Mouse (Mus musculus): Measurements from ENCODE around the gene Gsto2.
"Not testable (repeated sequence)": the region's sequence is repeated elsewhere in the genome, so short reads cannot be mapped to it uniquely, and the experiment has no call there.

The Gsto2 gene

DNA sequence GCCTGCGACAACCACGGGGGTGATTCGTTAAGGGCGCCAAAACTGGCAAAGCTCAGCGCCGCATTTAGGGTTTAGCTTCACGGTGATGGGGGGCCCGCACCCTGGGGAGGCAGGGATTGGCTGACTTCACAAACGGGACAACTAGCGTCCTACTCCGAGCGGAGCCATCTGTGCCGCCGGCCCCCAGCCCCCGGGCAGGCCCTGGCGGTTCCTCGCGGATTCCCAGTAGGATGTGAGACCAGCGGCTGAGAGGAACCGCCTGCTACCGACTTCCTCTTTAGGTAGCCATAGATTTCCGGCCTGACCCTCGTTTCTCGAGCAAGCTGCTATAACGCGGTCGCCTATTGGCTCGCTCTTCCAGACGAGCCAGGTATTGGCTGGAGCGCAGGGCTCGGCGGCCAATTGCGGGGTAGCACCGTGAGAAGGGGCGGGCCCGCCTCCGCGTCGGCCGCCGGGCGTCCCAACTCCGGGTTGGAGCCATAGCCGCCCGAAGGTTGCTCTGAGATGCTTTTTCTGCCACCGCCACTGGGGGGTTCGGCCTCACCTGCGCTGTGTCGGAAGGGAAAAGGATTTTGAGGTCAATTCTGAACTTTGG is at the start of gene Gsto2:
TSS of gene Gsto2 (plus strand) at position 182 of the 595 bp plus-strand sequence.
- peak; percentile 87 for DNase-seq (ENCODE audit: low read depth)

DNA sequence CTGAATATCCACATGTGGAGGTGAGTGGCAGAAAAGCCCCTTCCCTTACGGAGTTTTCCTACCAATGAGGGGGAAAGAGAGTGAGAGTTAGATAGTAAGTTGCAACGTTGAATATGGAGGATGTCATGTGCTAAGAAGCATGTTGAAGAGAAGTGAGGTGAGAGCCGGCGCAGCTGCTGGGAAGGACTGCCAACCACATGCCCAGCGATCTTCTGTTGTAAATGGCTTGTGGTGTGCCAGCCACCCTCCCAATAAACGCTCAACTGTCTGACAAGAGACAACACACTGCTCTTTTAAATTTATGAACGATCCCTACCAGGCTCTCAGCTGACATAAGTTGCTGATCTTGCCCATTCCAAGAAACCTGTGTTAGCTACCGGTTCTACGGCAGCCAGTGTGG is 47.6 kb upstream of the Gsto2 start:
- no peak for DNase-seq (ENCODE audit: low read depth)

DNA sequence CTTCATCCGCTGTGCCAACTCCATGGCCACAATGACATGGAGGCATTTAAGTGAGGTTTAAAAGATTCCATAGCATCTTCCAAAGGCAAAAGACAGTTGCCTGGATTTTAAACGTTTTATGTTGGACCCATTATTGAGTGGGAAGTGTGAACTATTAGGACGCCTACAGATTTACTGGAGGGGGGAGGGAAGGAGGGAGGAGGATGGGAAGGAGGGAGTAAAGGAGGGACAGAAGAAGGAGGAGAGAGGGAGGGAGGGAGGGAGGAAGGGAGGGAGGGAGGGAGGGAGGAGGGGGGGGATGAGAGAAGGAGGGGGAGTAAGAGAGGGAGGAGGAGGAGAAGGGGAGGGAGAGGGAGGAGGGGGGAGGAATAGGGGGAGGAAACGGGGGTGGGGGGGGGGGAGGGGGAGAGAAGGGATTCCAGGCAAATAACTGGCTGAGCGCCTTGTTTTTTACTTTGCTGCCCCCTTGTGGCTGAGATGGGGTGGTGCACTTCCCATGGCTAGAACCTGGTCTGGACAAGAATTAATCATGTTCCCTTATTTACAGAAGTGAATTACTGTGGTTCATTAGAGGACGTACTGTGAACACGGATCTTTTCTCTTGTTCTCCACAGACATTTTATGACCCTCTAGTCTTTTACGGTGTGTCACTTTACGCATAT is 44.4 kb upstream of the Gsto2 start:
- peak; percentile 44 for DNase-seq (ENCODE audit: low read depth)

DNA sequence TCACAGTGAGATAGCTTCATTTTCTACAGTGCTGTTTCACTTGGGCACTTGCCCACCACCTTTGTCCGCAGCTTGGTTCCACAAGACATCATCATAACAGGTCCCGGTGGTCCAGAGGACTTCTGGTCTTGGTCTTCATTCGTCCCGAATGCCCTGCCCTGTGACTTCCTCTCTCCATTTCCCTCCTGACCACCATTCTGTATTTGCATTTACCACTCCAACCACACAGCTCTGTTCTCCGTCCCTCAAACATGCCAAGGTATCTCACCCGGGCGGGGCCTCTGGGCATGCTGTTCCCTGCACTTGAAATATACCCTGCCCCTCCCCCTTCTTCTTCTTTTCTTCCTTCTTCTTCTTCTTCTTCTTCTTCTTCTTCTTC is 43.9 kb upstream of the Gsto2 start:
- DNase-seq (ENCODE audit: low read depth) = no peak

DNA sequence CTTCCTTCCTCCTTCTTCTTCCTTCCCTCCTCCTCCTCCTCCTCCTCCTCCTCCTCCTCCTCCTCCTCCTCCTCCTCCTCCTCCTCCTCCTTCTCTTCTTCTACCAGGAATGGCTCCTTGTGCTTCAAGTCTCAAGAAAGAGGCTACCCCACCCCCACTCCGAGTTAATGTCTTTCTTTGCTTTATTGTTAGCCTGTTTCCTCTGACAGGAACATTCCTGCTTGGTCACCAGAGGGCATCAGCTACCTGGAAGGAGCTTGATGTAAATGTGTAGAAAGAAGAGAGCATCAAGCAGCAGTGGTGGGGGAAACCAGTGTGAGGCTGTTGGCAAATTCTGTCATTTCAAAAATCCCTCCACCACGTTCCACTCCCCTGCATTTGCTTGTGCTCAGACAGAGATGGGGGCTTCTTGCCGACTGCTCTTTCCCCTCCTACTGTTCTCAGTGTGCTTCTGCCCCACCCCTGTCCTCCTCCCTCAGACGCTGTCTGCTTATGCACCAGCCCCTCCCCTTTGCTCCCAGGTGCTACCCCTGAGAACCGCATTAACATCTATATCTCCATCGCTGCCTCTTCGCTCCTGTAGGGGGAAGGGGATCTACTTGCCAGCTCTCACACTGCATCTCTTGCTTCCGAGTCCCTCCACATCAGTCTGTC is 43.1 kb upstream of the Gsto2 start:
- DNase-seq (ENCODE audit: low read depth) = no peak

DNA sequence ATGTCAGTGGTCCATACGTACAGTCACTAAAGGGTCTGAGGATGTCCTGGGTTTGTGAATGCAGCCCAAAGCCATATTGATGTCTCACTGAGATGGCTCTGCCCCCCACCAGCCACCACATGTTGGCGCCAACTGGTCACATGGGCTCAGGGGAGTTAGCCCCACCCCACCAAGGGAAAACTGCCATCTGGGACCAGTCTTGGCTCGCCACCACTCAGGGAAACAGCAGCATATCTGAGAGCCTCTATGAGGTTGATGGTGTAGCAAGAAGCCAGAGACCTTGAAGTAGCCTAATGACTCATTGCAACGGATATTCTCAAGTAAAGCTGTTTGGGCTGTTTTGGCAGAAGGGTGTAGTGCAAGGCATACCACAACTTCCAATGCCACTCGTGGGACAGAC is 41.3 kb upstream of the Gsto2 start:
- no peak for DNase-seq (ENCODE audit: low read depth)

DNA sequence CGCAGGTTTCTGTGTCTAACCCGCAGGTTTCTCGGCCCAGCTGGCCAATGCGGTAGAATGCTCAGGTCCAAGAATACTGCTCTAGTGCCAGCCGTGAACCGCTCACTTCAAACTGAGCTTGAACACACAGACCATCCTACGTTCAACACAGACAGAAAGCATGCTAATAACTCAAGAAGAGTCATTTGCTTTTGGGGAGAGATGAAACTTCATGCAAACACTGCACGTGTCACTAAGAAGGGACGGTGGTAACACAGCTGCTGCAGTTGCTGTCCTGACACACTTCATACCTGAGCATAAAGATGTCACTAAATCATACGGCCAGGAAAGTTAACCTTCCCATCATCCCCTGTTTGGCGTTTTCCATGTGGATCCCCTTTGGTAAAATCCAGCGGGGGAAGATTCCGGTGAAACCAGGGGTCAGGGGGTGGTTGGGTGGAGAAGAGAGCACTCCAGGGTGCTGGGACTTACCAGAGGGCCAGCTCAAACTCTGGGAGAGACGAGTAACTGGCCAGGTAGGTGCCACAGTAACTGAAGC is 35.4 kb upstream of the Gsto2 start:
- DNase-seq (ENCODE audit: low read depth) = no peak

DNA sequence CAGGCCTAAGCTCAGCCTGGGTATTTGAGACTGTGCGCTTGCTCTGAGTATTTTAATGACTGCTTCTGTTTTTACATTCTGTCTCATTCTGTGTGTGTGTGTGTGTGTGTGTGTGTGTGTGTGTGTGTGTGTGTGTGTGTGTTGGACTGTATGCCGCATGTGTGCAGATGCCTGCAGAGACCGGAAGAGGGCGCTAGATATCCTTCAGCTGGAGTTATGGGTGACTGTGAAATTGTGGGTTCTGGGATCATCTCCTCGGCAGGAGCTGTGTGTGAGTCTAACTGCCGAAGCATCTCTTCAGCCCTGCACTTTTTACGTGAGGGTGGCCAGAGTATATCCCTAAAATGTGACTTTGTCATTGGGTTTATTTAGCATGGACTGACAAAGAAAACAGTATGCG is 34.2 kb upstream of the Gsto2 start:
- DNase-seq (ENCODE audit: low read depth) = no peak

DNA sequence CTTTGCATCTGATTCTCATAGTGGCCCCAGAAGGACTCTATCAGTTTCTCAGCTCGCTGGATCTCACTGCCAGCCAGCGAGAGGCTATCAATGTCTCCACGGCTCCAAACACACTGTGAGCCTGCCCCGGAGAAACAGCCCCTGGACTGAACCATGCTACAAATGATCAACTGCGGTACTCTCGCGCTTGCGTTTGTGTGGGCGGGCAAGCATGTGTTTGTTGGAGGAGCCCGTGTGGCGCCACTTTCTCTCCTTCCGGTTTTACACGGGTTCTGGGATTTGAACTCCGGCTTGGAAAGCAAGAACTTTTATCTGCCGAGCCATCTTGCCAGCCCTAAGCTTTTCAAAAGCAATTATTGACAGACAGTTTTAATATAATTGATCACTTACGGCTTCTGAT is 33.0 kb upstream of the Gsto2 start:
- no peak for DNase-seq (ENCODE audit: low read depth)

DNA sequence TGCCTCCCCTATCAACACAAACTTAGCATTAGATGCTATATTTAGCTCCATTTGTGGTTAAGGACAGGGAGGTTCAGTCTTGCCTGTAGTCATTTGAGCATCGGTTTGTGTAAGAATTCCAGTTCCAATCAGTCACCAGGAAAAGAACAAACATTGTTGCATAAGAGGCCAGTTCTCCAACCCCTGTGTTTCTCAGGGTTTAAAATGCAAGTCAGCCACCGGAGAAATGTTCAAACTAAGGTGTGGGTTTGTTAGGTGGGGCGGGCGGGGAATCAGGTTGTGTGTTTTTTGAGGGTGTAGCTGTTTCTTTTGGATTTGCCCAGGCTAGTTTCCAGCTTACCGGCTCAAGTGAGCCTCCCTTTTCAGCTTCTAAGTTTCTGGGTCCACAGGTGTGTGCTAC is 30.7 kb upstream of the Gsto2 start:
- no peak for DNase-seq (ENCODE audit: low read depth)

DNA sequence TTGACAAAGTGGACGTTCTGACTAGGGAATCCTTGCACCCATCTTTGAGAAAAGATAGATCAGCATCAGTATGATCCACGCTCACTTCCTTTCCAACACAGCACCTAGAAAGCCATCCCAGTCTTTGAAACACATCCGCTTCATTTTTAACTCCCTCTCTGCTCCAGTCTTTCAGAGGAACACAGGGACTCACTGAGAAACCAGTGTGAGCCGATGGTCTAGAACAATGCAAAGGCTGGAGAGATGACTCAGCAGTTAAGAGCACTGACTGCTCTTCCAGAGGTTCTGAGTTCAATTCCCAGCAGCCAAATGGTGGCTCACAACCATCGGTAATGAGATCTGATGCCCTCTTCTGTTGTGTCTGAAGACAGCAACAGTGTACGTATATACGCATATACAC is 29.6 kb upstream of the Gsto2 start:
- no peak for DNase-seq (ENCODE audit: low read depth)

DNA sequence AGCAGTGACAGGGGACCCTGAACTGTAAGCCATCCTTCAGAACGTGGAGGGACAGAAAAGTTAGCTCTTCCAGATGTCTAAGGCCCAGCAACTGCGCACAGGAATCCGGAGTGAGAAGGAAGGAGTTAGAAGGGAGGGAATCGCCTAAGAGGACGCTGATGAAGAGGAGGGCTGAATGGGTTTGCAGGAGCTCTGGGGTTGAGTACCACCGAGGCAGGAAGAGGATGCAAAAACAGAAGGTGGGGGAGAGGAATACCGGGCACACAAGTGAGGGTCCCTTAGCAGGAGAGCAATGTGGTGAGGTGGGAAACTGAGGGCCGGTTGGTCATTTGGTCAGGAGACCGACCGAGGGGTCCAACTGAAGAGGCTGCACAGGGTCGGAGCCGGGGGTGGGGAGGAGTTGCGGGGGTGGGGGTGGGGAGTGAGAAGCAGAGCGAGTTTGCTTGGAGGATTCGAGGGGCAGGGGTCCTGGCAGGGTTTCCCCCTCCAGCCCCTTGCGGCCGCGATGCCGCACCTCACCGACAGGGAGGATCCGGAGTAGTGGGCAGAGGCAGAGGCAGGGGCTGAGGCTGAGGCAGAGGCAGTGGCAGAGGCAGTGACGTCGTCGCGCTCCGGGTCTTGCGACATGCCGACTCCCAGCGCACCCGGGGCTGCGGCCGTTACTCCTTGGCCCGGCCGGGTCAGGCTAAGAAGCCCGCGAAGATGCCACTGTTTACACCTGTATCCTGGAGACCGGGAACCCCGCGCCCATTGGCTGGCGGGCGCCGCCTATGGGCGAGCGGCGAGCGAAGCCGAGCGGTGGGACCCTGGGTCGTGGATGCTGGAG is 28.4 kb upstream of the Gsto2 start:
- DNase-seq (ENCODE audit: low read depth) = peak; percentile 31

DNA sequence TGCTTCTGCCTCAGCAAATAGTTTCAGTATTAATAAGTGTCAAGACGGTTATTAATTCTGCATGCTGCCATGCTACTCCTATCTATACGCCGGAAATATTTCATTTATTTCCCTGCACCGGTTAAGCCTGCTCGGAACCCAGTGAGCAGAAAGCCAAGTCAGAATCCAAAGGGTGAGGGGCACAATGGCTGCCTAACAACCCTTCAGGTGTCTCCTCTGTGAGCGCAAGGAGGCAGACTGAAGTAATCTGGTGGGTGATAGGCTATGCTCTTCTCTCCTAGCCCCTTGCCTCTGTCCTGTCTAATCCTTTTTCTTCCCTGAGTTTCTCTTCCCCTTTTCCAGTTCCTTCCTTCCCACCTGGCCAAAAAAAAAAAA is 27.8 kb upstream of the Gsto2 start:
- no peak for DNase-seq (ENCODE audit: low read depth)

DNA sequence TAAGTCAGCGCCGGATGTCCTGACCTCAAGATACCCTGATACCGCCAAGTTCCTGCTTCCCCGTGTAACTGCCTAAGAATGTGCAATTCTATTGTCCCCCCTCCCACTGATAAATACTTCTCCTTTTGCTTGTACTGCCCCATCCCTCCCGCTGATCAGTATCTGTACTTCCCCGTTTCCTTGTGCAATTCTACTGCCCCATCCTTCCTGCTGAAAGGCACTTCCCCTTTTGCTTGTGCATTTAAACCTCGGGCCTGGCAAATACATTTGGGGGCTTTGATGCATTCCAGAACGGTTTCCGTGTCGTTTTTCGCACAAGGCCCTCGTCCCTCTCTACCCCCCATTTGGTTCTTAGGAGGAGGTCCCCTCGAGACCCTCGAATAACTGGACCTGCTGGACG is 24.1 kb upstream of the Gsto2 start:
- not testable (repeated sequence) for DNase-seq (ENCODE audit: low read depth)

DNA sequence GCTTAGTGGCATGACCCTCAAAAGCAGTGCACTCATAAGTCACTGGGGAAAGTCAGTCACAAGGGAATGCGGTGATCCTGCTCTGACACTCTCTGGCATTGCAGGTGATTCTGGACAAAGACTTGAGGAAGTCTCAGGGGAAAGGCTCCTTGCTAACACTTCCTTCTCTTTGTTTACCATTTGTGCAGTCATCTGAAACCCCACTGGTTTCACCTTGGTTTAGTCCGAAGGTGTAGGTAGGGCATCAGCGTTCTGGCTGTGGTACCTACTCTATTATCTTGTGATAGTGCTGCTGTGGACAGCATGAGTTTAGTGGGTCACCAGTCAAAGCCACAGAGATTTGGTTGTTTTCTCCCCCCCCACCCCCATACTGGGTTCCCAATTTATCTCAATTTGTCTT is 15.6 kb upstream of the Gsto2 start:
- DNase-seq (ENCODE audit: low read depth) = no peak

DNA sequence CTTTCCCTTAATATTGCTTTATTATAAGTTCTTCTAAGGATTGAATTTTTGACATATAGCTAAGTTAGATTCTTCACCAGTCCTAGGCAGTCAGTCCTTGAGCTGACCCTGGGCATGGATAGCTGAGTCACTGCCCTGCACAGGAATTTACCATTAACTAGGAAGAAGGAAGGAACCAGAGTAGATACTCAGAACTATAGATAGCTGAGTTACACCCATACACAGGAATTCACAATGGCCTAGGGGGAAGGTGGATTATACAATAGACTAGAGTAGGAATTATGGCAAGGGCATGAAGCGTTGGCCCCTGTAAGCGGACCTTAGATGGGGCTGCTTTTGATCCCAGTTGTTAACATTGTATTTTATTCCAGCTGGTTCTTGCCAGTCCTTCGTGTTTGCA is 13.2 kb upstream of the Gsto2 start:
- DNase-seq (ENCODE audit: low read depth) = not testable (repeated sequence)

DNA sequence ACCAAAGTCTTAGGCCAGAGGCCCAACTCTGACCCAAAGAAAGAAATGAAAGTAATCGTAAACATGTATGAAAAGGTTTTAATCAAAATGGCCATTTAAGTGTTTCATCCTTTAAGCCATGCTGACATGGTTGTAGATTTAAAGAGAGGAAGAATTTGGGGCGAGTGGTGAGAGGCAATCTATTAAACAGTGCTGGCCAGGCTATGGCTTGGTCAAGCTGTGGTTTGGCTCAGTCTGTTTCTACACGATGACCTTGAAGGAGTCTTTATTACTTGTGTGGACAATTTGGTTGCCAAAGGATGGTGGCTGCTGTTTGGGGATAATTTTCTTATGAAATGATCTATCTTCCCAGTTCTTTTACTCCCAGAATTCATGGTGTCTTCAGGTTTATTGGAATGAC is 12.3 kb upstream of the Gsto2 start:
- no peak for DNase-seq (ENCODE audit: low read depth)

DNA sequence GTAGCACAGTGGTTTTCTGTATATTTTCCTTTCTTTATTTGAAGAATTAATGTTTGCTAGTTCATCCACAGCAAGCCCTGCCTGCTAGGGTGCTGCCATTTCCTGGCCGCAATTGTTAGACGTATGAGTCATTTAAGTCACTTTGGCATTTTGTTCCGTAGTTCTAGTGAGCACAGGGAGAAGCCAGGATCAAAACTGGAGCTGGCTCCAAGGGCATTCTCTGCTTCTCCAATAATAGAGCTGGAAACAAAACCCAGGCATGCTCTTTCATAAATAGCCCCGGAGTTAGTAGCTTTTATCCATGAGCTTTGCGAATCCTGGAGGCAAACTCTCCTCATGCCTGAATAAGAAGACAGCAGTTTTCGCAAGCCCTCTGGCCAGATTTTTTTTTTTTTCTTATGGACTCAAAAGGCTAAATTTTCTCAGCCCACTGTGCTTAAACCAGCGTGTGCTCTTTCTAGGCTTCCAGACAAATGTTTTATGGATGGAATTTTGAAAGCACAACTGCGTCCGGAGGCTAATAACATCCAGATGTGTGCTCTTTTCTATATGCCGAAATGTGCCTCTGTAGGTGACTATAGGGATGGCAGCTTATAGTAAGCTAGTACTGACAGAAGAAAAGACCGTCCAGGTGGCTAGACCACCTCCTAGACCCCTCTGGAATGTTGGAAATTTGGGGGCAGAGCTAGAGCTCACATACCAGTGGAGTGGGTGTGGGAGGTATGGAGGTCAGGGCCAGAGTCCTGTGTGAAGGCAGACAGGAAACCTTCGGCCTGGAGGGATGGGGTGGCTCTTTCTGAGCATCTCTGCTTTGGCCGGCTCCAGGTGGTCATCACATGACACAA is 11.2 kb upstream of the Gsto2 start:
- no peak for DNase-seq (ENCODE audit: low read depth)

DNA sequence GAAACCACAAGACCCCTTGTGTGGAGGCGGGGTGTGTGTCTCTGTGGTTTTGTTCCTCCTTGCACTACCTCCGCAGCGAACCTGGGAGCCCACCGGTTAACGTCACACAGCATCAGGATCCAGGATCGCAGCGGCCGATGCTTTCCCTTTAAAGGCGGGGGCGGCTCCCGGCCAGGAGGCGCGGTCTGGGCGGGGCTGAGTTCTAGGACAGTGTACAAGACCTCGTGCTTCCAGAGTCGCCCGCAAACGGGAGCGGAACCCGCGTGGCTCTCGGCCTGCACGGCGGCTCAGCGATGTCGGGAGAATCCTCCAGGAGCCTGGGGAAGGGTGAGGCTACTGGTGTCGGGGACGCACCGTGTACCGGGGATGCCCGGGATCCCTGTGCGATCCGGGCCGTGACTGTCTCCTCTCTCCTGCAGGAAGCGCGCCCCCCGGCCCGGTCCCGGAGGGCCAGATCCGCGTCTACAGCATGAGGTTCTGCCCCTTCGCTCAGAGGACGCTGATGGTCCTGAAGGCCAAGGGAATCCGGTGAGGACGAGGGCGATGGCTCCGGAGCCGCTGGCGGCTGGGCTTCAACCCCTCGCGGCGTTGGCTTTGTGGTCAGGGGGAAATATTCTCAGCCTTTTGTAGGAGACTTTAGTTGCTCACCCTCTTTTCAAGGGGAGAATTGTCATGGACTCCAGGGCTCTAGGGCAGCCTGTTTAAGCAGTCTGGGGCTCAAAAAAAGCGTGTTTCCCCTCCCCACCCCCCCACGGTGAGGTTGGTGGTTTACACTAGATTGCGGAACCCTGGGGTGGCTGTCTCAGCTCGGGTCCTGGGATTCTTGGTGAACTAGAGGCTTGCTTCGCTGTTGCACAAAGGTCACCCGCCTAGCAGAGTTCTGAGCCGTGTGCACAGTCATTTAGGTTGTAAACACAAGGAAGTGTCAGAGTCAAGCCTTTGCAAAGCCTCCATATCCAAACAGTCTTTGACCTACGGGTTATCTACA is 10.2 kb upstream of the Gsto2 start, which contains the start of gene Gsto1:
TSS of gene Gsto1 (plus strand) at position 175 of the 988 bp plus-strand sequence.
- peak; percentile 67 for DNase-seq (ENCODE audit: low read depth)

Measured in c-Kit-positive CD71-positive TER-119-negative erythroid progenitor cells, embryonic 14.5 days (primary cell).